Mouse (Mus musculus) olfactory bulb, adult 2 months (tissue): ENCODE results near the gene C8a.

ENCODE experiments used
- CTCF ChIP-seq: fragments of 200-500 bp; IDR thresholded peaks from 2 replicates; pipeline ENCODE4 v1.5.1; 2012; ENCODE audit warnings: low read depth, mild to moderate bottlenecking, low read length, moderate library complexity; ENCODE audit not compliant: insufficient read depth
- POLR2A ChIP-seq: fragments of 200-500 bp; IDR thresholded peaks from 2 replicates; pipeline ENCODE4 v1.6.1; 2012; ENCODE audit warnings: mild to moderate bottlenecking, low read depth, low read length, moderate library complexity; ENCODE audit not compliant: insufficient read depth

DNA sequence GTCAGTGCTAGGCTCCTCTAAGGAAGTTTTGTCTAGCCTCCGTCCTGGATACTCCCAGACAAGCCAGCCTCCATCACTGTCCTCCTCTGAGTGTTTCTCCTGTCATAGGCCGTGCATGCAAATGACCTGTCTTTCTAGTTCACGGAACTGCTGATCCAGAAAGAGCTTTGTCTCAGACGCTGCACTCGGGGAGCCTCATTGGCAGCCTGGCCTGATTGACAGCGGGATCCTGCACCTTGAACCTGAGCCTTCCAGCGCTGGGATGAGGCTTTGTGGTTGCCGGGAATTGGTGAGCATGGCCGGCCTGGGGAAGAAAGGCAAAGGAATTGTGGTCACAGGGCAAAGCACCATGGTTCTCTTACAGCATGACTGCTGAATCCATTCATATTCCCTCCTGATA lies 11.3 kb upstream of the C8a start:
- TF ChIP-seq POLR2A (no peak), CTCF (no peak)
